Mouse (Mus musculus) adrenal gland, adult 2 months (tissue): Measurements from ENCODE around the gene Hsd17b12. TPM values are rescaled to one million over a fixed set of nuclear protein-coding genes. Genes with fewer than 3 reads are reported as not detected.

ENCODE experiments used
- DNase-seq: peaks from one replicate; pipeline ENCODE4 v3.0.0; 2021
- polyA plus RNA-seq: library from polyadenylated mRNA; depleted of rRNA; stranded (reverse); fragments of >200 nt; gene quantifications from 2 replicates; pipeline ENCODE4 v1.2.3, GENCODE M21; 2012
- total RNA-seq, 2 experiments: library from RNA; stranded (reverse); gene quantifications; 2 replicates each; pipeline ENCODE4 v1.2.3; 2021

Gene Hsd17b12
- total and polyA plus RNA-seq, 3 experiments, result 97.8 to 227 (median 224) TPM

DNA sequence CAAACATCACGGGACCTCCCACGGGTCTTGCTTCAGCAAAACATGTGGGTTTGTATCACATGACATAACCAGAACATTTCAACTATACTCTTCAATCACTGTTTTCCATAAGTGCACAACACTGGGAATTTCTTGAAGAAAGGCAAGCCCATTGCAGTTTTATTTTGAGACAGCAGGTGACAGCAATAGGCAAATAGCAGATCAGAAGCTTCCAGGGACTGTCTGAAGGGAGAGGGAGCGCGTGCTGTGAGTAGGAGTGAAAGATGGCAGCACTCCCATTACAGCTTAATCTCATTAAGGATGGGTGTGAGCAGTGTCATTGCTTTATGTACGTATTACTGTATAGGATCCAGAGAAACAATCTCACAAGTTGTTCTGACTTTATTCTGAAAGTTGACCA lies 88.3 kb downstream of the Hsd17b12 start:
- DNase-seq, result no peak

DNA sequence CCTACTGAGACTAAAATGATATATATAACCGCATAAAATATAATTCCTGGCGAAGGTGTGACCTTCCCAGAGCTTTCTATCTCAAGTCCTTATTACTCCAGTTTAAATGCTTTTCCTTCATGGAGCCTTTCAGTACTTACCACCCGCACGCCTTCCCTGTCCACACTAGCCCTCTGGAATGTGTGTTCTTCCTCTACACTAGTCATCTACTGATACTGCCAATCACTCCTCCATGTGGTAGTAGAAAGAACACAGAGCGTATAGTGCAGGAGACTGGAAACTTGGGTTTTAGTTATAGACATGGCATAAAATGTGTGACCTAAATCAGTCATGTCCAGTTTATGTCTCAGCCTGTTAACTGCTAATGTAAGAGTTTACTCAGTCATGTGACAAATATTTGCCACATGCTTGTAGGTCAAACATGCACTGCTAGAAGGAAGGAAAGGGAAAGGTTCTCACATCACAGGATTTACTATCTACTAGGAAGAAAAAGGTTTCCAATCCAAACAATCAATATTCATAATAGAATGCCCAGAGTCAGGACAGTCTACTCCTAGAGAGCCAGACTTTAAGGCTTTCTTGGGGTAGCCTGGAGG lies 91.1 kb downstream of the Hsd17b12 start:
- DNase-seq, result no peak

DNA sequence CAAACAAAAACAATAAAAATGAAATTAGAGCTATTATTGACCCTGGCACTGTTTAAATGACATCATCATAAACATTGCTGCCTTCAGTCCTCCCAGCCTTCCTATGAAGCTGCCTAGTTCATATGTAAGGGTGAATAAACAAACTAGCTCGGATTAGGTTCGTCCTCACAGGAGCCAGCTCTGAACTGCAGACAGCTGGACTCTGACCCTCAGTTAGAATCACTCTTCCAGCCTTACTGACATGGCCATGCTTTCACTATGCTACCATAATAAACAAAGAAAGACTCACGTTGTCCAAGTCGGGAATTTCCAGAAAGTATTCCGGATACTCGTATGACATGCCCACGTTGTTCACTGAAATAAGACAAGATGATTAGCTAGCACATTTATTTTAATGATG lies 91.6 kb downstream of the Hsd17b12 start:
- no peak for DNase-seq

DNA sequence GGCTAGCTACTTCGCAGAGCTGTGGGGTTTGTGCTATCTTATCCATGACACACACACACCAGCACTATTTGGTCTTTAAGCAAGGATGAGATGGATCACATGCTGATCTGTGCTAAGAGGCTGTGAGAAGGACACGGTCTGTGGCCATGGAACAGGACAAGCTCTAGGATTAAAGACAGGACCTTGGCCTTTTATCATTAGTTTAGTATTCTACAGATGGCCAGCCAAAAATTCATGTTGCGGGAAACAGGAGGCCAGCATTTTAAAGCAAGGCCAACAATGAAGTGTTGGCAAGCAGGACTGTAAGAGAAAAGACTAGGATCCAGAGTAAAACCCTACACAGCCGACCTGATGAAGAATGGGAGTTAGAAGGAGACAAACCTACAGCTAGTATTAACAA lies 95.0 kb downstream of the Hsd17b12 start:
- peak; percentile 56 for DNase-seq

DNA sequence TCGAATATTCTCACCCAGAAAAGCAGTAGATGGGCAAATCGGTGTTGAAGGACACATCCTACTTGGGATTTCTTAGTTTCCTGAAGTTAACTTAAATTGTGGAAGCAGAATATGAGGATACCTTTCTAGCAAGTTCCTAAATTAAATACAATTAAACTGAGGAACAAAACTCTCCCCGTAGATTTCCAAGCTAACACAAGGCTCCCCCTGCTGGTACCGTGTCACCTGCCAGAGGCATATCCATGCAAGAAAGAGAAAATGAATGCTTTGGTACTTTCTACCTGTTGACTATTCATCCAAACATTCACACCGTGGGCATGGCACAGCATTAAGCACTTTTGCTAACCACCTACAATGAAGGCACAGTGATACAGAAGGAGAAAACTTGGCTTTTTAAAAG lies 98.3 kb downstream of the Hsd17b12 start:
- peak; percentile 30 for DNase-seq

DNA sequence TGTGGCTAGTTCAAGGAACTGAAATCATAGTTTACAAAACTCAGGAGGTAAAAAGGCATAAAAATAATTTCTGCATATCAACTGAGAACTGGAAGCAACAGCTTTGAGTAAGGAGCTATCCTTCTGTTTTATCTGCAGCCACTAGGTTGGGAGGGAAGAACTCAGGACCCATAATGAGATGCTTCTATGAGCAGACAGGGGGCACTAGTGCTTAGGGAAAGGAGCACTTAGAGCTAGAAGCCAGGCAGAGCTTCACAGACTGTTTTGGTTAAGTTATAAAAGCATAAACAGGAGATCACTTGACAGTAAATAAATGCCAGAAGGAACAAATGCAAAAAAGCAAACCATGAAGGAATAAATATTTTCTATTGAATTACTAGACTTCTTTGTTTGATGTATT lies 103.0 kb downstream of the Hsd17b12 start:
- peak; percentile 50 for DNase-seq

DNA sequence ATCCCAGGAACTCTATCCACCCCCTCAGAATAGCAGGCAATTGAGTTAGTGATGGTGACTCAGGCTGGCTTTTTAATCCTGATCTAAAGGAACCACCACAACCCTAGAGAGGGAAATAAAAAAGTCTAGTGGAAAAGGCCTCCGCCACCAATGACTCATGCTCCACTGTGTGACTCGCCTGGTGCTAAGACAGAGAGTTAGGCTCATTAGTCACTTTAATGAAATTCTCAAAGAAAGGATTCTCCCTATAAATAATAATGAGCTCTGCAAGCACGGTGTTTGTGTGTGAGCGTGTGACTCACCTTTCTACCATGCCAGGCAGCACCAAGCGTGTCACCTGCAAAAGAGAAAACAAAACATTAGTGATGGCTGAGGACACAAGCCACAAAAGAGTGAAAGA lies 105.8 kb downstream of the Hsd17b12 start:
- DNase-seq, result peak; percentile 79

DNA sequence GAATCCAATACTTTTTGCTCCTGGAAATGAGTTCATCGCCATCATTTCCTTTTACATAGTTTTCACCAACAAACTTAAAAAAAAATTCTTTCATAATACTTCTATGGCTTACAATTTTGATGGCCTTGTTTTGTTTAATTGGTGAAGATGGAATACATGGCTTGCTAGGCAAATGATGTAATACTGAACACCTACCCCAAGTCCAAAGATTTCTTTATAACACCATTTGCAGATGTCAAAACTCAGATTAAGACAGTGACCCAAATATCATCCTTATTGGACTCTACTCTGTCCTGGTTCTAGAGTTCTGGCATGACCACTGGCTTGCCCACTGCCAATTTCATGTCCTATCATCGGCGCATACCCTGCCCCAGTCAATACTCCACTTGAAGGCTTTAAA lies 106.9 kb downstream of the Hsd17b12 start:
- DNase-seq, result no peak

DNA sequence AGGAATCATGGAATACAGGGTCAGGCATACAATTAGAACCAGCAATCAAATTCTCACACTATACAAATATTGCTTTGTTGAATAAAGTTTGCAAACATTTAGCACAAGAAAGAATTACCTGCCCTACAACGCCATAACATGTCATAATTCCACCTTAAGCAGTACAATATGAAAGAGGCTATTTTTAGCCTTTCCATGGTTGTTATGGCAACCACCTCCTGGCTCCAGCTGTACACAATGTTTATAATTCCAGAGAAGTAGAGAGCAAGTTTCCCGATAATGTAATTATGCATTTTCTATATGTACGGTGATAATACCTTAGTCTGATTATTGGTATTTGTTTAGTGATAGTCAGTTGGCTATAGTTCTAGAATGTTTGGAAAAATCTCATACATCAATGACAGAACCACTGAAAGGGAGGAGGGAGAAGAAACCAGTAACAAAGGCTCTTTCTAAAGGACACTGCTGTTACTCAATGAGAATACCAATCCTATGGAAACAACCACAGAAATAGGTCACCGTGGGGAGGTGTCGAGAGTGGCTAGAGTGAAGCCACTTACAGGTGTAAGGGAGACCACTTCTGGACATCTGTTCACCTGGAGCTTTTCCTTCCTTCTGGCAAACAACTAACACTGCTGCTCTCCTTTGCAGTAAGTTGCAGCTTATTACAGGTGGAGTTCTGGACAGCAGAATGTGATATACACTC lies 108.1 kb downstream of the Hsd17b12 start:
- no peak for DNase-seq

DNA sequence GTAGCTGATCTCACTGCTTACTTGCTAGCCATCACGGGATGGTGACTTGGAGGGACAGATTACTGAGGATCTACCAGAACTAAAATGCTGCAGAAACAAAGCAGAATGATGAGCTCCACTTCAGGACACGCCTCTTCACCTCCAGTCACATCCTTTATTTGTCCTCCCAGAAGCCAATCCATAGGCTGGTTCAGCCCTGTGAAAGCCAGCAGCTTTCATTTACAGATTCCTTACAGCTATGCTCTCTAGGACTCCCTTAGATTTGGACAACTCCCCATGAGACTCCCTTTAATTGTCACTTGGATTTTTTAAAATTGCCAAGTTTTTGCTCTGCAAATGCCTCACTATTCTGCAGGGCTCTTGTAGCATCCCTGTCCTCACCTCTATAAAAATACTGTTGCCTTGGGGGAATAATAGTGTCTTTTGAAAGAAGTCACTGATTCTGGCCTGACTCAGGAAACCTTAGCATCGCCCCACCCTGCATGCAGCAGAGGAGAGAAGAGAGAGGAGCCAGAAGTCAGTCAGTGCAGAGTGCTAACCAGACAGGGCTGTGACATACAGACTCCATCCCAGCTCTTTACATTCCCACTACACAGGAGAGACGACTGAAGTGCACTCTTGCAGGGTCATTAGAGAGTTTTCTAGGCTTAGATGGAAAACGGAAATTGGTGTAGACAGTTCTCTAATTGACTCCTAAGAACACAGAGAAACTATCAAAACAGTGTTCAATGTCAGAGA lies 108.9 kb downstream of the Hsd17b12 start:
- no peak for DNase-seq

DNA sequence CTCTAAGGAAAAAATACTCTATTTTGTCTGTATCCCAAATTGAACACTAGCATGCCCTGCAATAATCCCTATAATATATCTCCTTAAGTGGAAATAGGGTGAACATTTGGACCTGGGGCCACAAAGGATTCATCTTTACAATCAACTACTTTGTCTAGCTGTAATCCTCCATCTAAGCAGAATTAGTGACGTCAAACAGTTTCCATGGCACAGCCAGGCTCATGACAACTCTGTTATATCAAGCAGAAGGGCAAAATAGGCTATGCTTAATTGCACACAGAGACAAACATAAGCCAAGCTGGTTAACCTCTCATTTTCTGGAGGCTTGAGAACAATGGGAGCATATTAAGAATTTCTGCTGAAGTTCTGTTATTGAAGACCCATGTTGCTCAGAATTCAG lies 109.5 kb downstream of the Hsd17b12 start:
- DNase-seq, result no peak

DNA sequence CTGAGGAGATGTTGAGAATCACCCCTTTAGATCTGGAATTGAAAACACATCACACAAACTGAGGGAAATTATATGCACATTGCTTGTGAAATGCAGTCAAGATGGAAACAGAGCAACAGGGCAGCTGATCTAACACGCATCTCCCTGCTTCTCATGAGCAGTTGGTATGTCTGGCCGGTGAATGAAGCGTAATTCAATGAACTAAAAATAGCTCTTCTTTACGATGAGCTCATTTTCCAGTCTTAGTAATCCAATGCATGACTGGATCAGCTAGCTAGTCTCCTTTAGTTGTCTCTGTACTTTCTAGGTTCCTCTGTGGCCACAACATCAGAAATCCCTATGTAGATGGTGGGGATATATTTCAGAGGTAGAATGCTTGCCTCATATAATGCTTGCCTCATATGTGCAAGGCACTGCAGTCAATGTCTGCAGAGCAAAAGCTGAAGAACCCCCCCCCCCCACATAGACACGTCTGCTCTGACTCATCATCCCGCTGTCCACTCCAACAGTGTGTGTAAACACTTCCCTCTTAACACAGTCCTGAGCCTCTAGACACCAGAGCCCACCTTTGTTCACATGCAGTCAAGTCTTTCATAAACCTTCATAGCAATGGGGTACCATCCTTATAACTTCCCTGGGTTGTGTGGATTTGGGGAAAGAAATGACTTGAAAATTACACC lies 112.2 kb downstream of the Hsd17b12 start:
- peak; percentile 26 for DNase-seq

DNA sequence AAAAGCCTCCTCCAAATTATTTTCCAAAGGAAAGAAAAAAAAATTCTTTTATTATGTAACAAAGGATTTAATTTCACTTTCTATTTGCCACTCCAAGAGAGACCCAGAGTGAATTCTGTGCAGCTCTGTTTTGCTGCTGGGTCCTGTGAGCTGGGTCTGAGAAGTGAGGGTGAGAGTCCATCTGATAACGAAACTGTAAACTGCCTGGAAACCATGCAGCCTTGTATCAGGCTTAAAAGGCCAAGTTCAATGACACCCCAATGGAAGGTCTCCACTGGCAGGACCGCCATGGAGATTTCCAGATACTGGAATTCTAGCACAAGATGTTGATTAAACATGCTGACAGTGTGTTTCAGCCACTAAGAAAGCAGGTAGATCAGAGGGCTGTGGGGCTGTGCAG lies 113.6 kb downstream of the Hsd17b12 start:
- DNase-seq, result peak; percentile 22

DNA sequence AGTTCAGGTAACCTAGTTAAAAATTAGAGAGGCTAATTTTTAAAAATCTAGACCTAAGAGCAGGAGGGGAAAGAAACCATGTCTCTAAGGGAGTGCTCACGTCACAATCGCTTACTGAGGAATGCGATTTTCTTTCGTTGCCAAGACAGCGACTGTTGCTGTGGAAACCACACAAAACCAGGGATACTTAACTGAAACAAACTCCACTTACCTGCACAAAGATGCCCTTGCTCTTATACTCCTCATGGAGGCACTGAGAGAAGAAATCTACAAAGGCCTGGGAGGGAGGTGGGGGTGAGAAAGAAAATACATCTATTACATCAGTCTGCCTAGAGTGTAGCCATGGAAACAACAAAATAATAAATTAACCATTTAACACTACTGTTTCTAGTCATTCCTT lies 114.1 kb downstream of the Hsd17b12 start:
- DNase-seq, result no peak

DNA sequence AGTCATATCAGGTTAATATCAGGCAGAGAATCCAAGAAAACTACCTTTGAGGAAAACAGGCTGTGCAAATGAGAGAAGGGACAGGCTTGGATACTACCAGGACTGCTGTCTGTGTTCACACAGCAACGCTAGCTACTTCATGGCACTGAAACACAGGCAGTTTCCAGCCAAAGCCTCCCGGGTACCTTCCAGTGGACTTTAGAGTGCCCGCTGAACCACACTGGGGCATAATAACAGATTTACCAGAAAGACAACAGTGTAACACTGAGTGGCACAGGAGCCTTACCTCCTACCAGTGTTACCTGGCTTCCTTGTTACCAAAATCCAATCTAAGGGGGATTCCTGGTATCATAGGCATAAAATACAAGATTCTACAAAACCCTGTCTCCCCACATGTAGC lies 115.3 kb downstream of the Hsd17b12 start:
- no peak for DNase-seq

DNA sequence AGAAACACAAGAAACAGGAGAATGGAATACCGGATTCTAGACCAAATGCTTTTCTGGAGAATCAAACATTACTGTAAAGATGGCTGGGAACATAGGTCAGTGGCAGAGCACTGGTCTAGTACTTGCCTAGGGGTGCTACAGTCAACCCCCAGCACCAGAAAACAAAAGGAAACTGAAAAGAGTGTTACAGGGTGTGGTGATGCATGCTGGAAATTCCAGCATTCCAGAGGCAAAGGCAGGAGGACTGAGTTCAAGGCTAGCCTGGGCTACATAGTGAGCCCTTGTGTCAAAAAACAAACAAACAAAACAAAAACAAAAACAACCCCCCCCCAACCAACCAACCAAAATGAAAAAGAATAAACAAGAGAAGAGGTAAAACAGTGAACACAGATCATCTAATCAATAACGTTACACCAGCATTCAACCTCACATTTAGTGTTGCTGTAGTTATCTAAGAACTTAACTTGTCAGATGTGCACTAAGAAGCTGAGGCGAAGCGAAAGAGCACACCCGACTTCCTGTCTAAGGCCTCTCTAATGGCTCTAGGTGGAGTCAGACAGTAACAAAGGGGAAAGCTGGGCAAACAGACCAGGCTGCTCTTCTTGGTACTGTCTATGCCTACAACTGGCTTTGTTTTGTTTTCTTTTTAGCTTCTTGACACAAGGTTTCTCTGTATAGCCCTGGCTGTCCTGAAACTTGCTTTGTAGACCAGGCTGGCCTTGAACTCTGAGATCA lies 117.2 kb downstream of the Hsd17b12 start:
- DNase-seq, result no peak

DNA sequence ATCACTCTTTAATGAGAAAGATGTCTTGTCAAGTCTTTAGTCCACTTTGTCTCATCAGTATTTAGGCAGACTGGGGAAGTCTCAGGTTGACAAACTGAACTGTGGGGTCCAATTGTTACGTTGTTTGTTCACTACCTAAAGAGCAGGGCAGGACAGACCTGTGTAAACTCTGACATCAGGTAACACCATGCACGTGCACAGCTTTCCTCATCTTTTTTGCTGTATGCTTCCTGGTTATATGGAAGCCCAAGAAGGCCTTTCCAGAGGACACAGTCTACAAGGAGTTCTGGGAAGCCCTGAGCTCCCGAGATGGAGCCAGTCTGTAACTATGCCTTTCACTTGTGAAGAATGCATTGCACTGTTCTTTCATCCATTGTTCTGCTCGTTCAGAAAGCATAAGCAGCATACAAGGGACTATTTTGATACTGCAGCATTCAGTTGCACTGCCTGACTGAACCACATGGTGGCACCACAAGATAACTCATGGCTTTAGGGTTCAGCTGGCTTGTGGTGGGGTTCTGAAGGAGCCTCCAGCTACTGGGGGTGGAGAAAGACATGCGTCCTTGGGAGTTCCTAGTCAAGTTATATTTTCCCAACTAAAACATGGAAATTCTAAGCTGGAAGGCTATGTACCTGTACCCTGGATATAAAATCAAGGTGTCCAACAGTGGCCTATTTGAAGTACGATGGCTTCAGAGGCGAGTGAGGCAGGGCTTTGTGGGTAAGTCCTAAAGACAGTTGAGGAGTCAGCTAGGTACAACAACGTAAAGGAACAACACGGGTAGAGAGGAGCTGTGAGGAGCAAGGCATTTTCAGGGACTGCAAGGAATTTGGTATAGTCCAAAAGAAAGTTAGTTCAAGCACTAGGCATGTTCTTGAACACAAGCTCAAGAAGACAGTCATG lies 122.1 kb downstream of the Hsd17b12 start:
- peak; percentile 62 for DNase-seq

DNA sequence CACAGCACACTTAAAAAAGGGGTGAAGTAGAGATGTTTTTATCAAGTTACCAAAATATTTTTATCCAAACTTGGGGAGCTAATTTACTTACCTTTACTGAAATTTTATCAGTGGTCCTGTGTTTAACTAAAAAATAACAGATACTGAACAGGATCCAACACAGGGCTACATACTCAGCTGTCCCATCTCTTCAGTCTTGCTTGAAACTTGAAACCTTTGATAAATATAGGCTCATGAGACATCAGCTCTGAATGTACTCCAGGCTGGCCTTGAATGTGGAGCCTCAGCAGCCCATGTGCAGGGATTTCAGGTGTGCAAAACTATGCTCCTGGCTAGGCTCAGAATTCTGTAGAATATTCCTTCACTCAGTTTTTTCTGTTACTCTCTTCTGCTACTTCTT lies 127.2 kb downstream of the Hsd17b12 start:
- no peak for DNase-seq

DNA sequence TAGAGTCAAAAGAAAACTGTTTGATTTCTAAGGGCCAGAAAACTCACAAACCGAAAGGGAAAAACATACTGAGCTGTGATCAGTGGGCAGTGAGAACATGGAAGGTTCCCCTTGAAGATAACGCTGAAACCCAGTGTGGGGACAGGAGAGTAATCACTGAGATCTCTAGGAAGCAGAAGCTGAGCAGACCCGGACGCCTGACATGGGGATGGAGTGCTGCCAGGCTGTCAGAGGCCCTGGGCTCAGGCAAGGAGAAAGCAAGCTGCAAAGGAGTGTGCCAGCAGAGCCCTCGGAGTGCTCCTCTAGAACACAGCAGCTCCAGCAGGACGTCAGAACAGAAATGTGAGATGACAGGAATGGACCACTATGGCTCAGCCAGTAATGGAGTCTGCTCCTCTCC lies 133.1 kb downstream of the Hsd17b12 start:
- no peak for DNase-seq

DNA sequence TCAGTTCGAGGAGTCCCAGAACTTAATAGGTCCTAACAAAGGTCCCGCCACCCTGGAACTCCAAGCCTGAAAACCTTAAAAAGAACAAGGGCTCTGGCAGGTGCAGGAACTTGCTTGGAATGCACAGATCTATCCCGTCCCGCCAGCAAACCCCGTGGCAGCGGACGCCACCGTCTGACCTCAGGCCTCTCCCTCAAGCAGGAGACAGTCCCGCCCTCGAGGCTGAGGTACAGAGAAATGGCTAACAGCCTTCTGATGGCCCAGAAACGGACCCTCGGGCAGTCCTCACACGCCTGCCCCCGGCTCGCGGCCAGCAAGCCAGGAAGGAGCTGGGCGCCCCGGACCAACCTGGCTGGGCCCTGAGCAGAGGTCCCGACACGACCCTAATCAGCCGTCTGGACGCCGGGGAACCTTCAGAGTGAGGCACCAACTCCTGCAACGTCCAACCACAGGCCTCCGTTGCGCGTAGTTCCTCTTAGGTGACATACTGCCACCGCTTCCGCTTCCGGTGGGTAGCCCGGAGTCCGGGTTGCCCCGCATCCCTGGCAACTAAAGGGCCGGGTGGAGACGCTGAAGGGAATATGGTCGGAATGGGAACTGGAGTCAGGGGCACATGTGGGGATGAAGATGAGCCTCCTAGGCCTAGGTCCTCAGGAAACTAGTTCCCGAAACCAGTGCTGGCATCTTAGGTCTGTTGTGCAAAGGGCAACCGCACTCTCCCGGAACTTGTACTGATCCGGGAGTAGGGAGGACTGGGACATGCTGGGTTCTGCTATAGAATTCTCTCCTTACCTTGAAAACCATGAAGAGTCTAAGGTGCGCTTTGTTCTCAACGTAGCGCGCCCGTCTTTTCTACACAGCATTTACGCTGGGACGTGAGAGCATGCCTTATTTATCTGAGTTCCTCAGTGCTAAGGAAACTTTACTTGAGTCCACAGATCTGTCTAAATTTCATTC lies 147.2 kb downstream of the Hsd17b12 start, which contains the start of gene Alkbh3:
TSS of gene Alkbh3 (minus strand) at position 473 of the 957 bp plus-strand sequence.
- peak; percentile 95 for DNase-seq
